Mouse (Mus musculus) limb, embryonic 11.5 days (tissue): ENCODE measurements at regions not wholly inside any gene's neighbourhood (a gene's known extent, or its start where the extent isn't known, plus 50 kb on each side); places are given as distances from the start of the nearest gene placed in this dataset.

Source experiments
- ATAC-seq: fragments of 200-750 bp; cut with Nextera tagmentation; 2 replicates; pipeline ENCODE4 v1.8.0; 2017; ENCODE audit warnings: low read depth; ENCODE audit not compliant: insufficient number of reproducible peaks, low FRiP score, low TSS enrichment
- DNase-seq: peaks from one replicate; pipeline ENCODE4 v3.0.0-alpha.2; 2015; ENCODE audit warnings: low spot score
- H3K27ac ChIP-seq: fragments of 300-500 bp; sonication (generic); replicated peaks from 2 replicates; pipeline ENCODE4 v1.5.1; 2014; ENCODE audit warnings: low read depth, mild to moderate bottlenecking, low read length
- H3K27me3 ChIP-seq: fragments of 300-500 bp; sonication (generic); 2 replicates; pipeline ENCODE4 v1.6.1; 2014; ENCODE audit warnings: mild to moderate bottlenecking, low read length, mixed read lengths; ENCODE audit not compliant: control insufficient read depth, insufficient read depth
- H3K36me3 ChIP-seq: fragments of 300-500 bp; sonication (generic); 2 replicates; pipeline ENCODE4 v1.6.1; 2014; ENCODE audit warnings: mild to moderate bottlenecking, low read length, moderate library complexity, mixed read lengths; ENCODE audit not compliant: control insufficient read depth, insufficient read depth
- H3K4me1 ChIP-seq: fragments of 300-500 bp; sonication (generic); 2 replicates; pipeline ENCODE4 v1.6.1; 2014; ENCODE audit warnings: low read length, mixed read lengths; ENCODE audit not compliant: control insufficient read depth, insufficient read depth
- H3K4me2 ChIP-seq: fragments of 300-500 bp; sonication (generic); 2 replicates; pipeline ENCODE4 v1.6.1; 2014; ENCODE audit warnings: low read depth, mild to moderate bottlenecking, moderate library complexity; ENCODE audit not compliant: severe bottlenecking
- H3K4me3 ChIP-seq: fragments of 300-500 bp; sonication (generic); 2 replicates; pipeline ENCODE4 v1.5.1; 2014; ENCODE audit warnings: low read depth, low read length
- H3K9ac ChIP-seq: fragments of 300-500 bp; sonication (generic); 2 replicates; pipeline ENCODE4 v1.6.1; 2014; ENCODE audit warnings: mild to moderate bottlenecking, low read length
- H3K9me3 ChIP-seq: fragments of 300-500 bp; sonication (generic); 2 replicates; pipeline ENCODE4 v1.6.1; 2016; ENCODE audit warnings: low read length; ENCODE audit not compliant: control insufficient read depth
- WGBS: fragments of 180-500 bp; shearing (Covaris S2); extraction: QIAGEN DNeasy Blood & Tissue Kit; methylation state at CpG from one replicate; pipeline ENCODE4 v1.1.7; 2014; 5-methylcytosine and 5-hydroxymethylcytosine counted together

GRCm38 (mm10) chr2:72733371-72733770, 246.9 kb downstream of the Sp3 start:
- no peak overlapping the region for H3K27ac ChIP-seq
- no peak overlapping the region for H3K4me3 ChIP-seq
- H3K9me3 ChIP-seq, result no peaks in the 10 kb centered on the region
- no peak overlapping the region for H3K9ac ChIP-seq
- ATAC-seq (no peak), DNase-seq (no peak)
- H3K36me3 ChIP-seq, result no peaks in the 10 kb centered on the region
- 62% methylated on average over 3 of the region's 3 CpGs for WGBS
- no peak overlapping the region for H3K4me2 ChIP-seq
- no peaks in the 10 kb centered on the region for H3K4me1 ChIP-seq
- no peaks in the 10 kb centered on the region for H3K27me3 ChIP-seq

GRCm38 (mm10) chr2:72735035-72735434, 245.2 kb downstream of the Sp3 start:
- Histone ChIP-seq H3K27ac (no peak overlapping the region), H3K9ac (no peak overlapping the region), H3K9me3 (no peaks in the 10 kb centered on the region), H3K4me2 (no peak overlapping the region), H3K27me3 (no peaks in the 10 kb centered on the region), H3K36me3 (no peaks in the 10 kb centered on the region), H3K4me1 (no peaks in the 10 kb centered on the region), H3K4me3 (no peak overlapping the region)
- 91% methylated on average over 9 of the region's 9 CpGs for WGBS
- ATAC-seq, result no peak
- no peak for DNase-seq

GRCm38 (mm10) chr2:72736685-72737084, 243.6 kb downstream of the Sp3 start:
- ATAC-seq, result no peak
- Histone ChIP-seq H3K27ac (no peak overlapping the region), H3K4me1 (peaks cover 9% of the 10 kb centered on the region), H3K4me2 (no peak overlapping the region), H3K9ac (no peak overlapping the region), H3K9me3 (no peaks in the 10 kb centered on the region), H3K36me3 (no peaks in the 10 kb centered on the region), H3K4me3 (no peak overlapping the region), H3K27me3 (no peaks in the 10 kb centered on the region)
- 77% methylated on average over 3 of the region's 3 CpGs for WGBS
- DNase-seq, result no peak

- Histone ChIP-seq H3K9me3 (no peaks in the 10 kb centered on the region), H3K36me3 (no peaks in the 10 kb centered on the region), H3K9ac (no peak overlapping the region), H3K4me1 (peaks cover 9% of the 10 kb centered on the region), H3K4me3 (no peak overlapping the region), H3K27me3 (no peaks in the 10 kb centered on the region), H3K4me2 (peak overlapping the region; percentile 35), H3K27ac (no peak overlapping the region)
- ATAC-seq, result 0 out of 2 replicates have a peak, but pooled peaks have one; percentile 17
- peak; percentile 56 for DNase-seq
- 43% methylated on average over 22 of the region's 22 CpGs for WGBS
Observed at GRCm38 (mm10) chr2:72740391-72741361, 239.6 kb downstream of the Sp3 start.

- DNase-seq (no peak), ATAC-seq (no peak)
- Histone ChIP-seq H3K4me1 (peaks cover 9% of the 10 kb centered on the region), H3K27ac (no peak overlapping the region), H3K4me3 (no peak overlapping the region), H3K9me3 (no peaks in the 10 kb centered on the region), H3K27me3 (no peaks in the 10 kb centered on the region), H3K9ac (no peak overlapping the region), H3K4me2 (no peak overlapping the region), H3K36me3 (no peaks in the 10 kb centered on the region)
- 87% methylated on average over 5 of the region's 5 CpGs for WGBS
Observed at GRCm38 (mm10) chr2:72741746-72742145, 238.5 kb downstream of the Sp3 start.

GRCm38 (mm10) chr2:72743651-72744050, 236.6 kb downstream of the Sp3 start:
- Histone ChIP-seq H3K4me2 (no peak overlapping the region), H3K9me3 (no peaks in the 10 kb centered on the region), H3K27ac (no peak overlapping the region), H3K27me3 (no peaks in the 10 kb centered on the region), H3K4me1 (peaks cover 9% of the 10 kb centered on the region), H3K9ac (no peak overlapping the region), H3K36me3 (no peaks in the 10 kb centered on the region), H3K4me3 (no peak overlapping the region)
- no peak for ATAC-seq
- no peak for DNase-seq
- WGBS, result 90% methylated on average over 3 of the region's 3 CpGs

- Histone ChIP-seq H3K36me3 (no peaks in the 10 kb centered on the region), H3K9me3 (no peaks in the 10 kb centered on the region), H3K9ac (no peak overlapping the region), H3K4me1 (peaks cover 9% of the 10 kb centered on the region), H3K4me2 (no peak overlapping the region), H3K27ac (no peak overlapping the region), H3K4me3 (no peak overlapping the region), H3K27me3 (no peaks in the 10 kb centered on the region)
- no peak for DNase-seq
- ATAC-seq, result no peak
- WGBS, result 74% methylated on average over 4 of the region's 4 CpGs
Observed at GRCm38 (mm10) chr2:72744901-72745300, 235.3 kb downstream of the Sp3 start.

- H3K27me3 ChIP-seq, result no peaks in the 10 kb centered on the region
- DNase-seq, result peak; percentile 47
- no peaks in the 10 kb centered on the region for H3K36me3 ChIP-seq
- H3K9me3 ChIP-seq, result no peaks in the 10 kb centered on the region
- no peak overlapping the region for H3K27ac ChIP-seq
- WGBS, result 57% methylated on average over 16 of the region's 16 CpGs
- no peak overlapping the region for H3K9ac ChIP-seq
- no peaks in the 10 kb centered on the region for H3K4me1 ChIP-seq
- no peak overlapping the region for H3K4me2 ChIP-seq
- ATAC-seq, result no peak
- no peak overlapping the region for H3K4me3 ChIP-seq
Observed at GRCm38 (mm10) chr2:72746476-72747215, 233.6 kb downstream of the Sp3 start.
